Mouse (Mus musculus): Measurements from ENCODE around the gene Gnai2. TPM values are rescaled to one million over a fixed set of nuclear protein-coding genes. Genes with fewer than 3 reads are reported as not detected.
A peak's percentile ranks its signal among the peaks of the same experiment; 100 is the strongest.

Gene Gnai2
- total and polyA plus RNA-seq, 3 experiments, result 232 to 657 (median 375) TPM

- H3K4me1 ChIP-seq (ENCODE audit: insufficient read depth, low read depth, low read length), result peaks cover 67% of the 10 kb centered on the region
- ATAC-seq (ENCODE audit: extremely low read depth, insufficient number of reproducible peaks, low FRiP score, poor library complexity, severe bottlenecking), result no peak
Measured at GRCm38 (mm10) chr9:107606591-107606990, 28.6 kb downstream of the Gnai2 start.

GRCm38 (mm10) chr9:107605041-107605661, 30.0 kb downstream of the Gnai2 start:
- peaks cover 76% of the 10 kb centered on the region for H3K27me3 ChIP-seq (ENCODE audit: insufficient read depth, low read length)
- no peaks in the 10 kb centered on the region for H3K9me3 ChIP-seq (replicated peaks)
- no peaks in the 10 kb centered on the region for H3K36me3 ChIP-seq (replicated peaks)
- ATAC-seq (ENCODE audit: extremely low read depth, insufficient number of reproducible peaks, low FRiP score, poor library complexity, severe bottlenecking), result no peak
- no peak for DNase-seq (ENCODE audit: low spot score)
- H3K4me3 ChIP-seq (ENCODE audit: low read depth, low read length), result no peak overlapping the region
- H3K4me1 ChIP-seq (ENCODE audit: insufficient read depth, low read depth, low read length), result peaks cover 71% of the 10 kb centered on the region
- no peak for TF ChIP-seq GATA1 (IDR thresholded peaks at IDR 0.05; ENCODE audit: borderline replicate concordance, low read length)
- TF ChIP-seq GATA2 (IDR thresholded peaks at IDR 0.05; ENCODE audit: borderline replicate concordance, low read depth, low read length), result no peak
- no peak for TF ChIP-seq POLR2AphosphoS5 (IDR thresholded peaks at IDR 0.05; ENCODE audit: insufficient replicate concordance, low read depth, low read length)
- no peak for TF ChIP-seq CTCF (IDR thresholded peaks at IDR 0.05; ENCODE audit: low read depth, low read length)
- TF ChIP-seq TAL1 (conservative IDR thresholded peaks at IDR 0.05; ENCODE audit: low read depth, low read length), result no peak

More at GRCm38 (mm10) chr9:107606591-107606990, 28.6 kb downstream of the Gnai2 start:
- Histone ChIP-seq H3K36me3 (replicated peaks) (no peaks in the 10 kb centered on the region), H3K27me3 (ENCODE audit: insufficient read depth, low read length) (peaks cover 63% of the 10 kb centered on the region), H3K9me3 (replicated peaks) (no peaks in the 10 kb centered on the region), H3K4me3 (ENCODE audit: low read depth, low read length) (no peak overlapping the region; the same call in 1 of the 2 replicates)
- TF ChIP-seq TAL1 (conservative IDR thresholded peaks at IDR 0.05; ENCODE audit: low read depth, low read length) (no peak), GATA1 (IDR thresholded peaks at IDR 0.05; ENCODE audit: borderline replicate concordance, low read length) (no peak), GATA2 (IDR thresholded peaks at IDR 0.05; ENCODE audit: borderline replicate concordance, low read depth, low read length) (no peak), POLR2AphosphoS5 (IDR thresholded peaks at IDR 0.05; ENCODE audit: insufficient replicate concordance, low read depth, low read length) (no peak), CTCF (IDR thresholded peaks at IDR 0.05; ENCODE audit: low read depth, low read length) (no peak)
- DNase-seq (ENCODE audit: low spot score), result no peak

GRCm38 (mm10) chr9:107603251-107603650, 31.9 kb downstream of the Gnai2 start:
- Histone ChIP-seq H3K36me3 (replicated peaks) (no peaks in the 10 kb centered on the region), H3K9me3 (replicated peaks) (no peaks in the 10 kb centered on the region), H3K27me3 (ENCODE audit: insufficient read depth, low read length) (peaks cover 83% of the 10 kb centered on the region), H3K4me3 (ENCODE audit: low read depth, low read length) (no peak overlapping the region), H3K4me1 (ENCODE audit: insufficient read depth, low read depth, low read length) (peaks cover 64% of the 10 kb centered on the region)
- DNase-seq (ENCODE audit: low spot score) (no peak), ATAC-seq (ENCODE audit: extremely low read depth, insufficient number of reproducible peaks, low FRiP score, poor library complexity, severe bottlenecking) (no peak)
- TF ChIP-seq TAL1 (conservative IDR thresholded peaks at IDR 0.05; ENCODE audit: low read depth, low read length) (no peak), GATA1 (IDR thresholded peaks at IDR 0.05; ENCODE audit: borderline replicate concordance, low read length) (no peak), POLR2AphosphoS5 (IDR thresholded peaks at IDR 0.05; ENCODE audit: insufficient replicate concordance, low read depth, low read length) (no peak), CTCF (IDR thresholded peaks at IDR 0.05; ENCODE audit: low read depth, low read length) (no peak), GATA2 (IDR thresholded peaks at IDR 0.05; ENCODE audit: borderline replicate concordance, low read depth, low read length) (no peak)

- peaks cover 56% of the 10 kb centered on the region for H3K4me1 ChIP-seq (ENCODE audit: insufficient read depth, low read depth, low read length)
- TF ChIP-seq CTCF (IDR thresholded peaks at IDR 0.05; ENCODE audit: low read depth, low read length), result peak; percentile 95
- no peak for TF ChIP-seq TAL1 (conservative IDR thresholded peaks at IDR 0.05; ENCODE audit: low read depth, low read length)
- DNase-seq (ENCODE audit: low spot score) (peak; percentile 46), ATAC-seq (ENCODE audit: extremely low read depth, insufficient number of reproducible peaks, low FRiP score, poor library complexity, severe bottlenecking) (peak; percentile 54)
- H3K4me3 ChIP-seq (ENCODE audit: low read depth, low read length), result no peak overlapping the region; the same call in 1 of the 2 replicates
- no peaks in the 10 kb centered on the region for H3K36me3 ChIP-seq (replicated peaks)
- H3K27me3 ChIP-seq (ENCODE audit: insufficient read depth, low read length), result peaks cover 84% of the 10 kb centered on the region
- H3K9me3 ChIP-seq (replicated peaks), result no peaks in the 10 kb centered on the region
Measured at GRCm38 (mm10) chr9:107602068-107602648, 33.0 kb downstream of the Gnai2 start.

GRCm38 (mm10) chr9:107601275-107601674, 33.9 kb downstream of the Gnai2 start:
- no peak for TF ChIP-seq POLR2AphosphoS5 (IDR thresholded peaks at IDR 0.05; ENCODE audit: insufficient replicate concordance, low read depth, low read length)
- no peak for TF ChIP-seq GATA1 (IDR thresholded peaks at IDR 0.05; ENCODE audit: borderline replicate concordance, low read length)
- TF ChIP-seq TAL1 (conservative IDR thresholded peaks at IDR 0.05; ENCODE audit: low read depth, low read length), result no peak
- TF ChIP-seq CTCF (IDR thresholded peaks at IDR 0.05; ENCODE audit: low read depth, low read length), result no peak
- TF ChIP-seq GATA2 (IDR thresholded peaks at IDR 0.05; ENCODE audit: borderline replicate concordance, low read depth, low read length), result no peak

GRCm38 (mm10) chr9:107600745-107601144, 34.4 kb downstream of the Gnai2 start:
- ATAC-seq (ENCODE audit: extremely low read depth, insufficient number of reproducible peaks, low FRiP score, poor library complexity, severe bottlenecking) (no peak), DNase-seq (ENCODE audit: low spot score) (no peak)
- TF ChIP-seq POLR2AphosphoS5 (IDR thresholded peaks at IDR 0.05; ENCODE audit: insufficient replicate concordance, low read depth, low read length) (no peak), GATA2 (IDR thresholded peaks at IDR 0.05; ENCODE audit: borderline replicate concordance, low read depth, low read length) (no peak), CTCF (IDR thresholded peaks at IDR 0.05; ENCODE audit: low read depth, low read length) (0 out of 2 replicates have a peak, but pooled peaks have one; percentile 2)
- Histone ChIP-seq H3K27me3 (ENCODE audit: insufficient read depth, low read length) (peaks cover 71% of the 10 kb centered on the region), H3K9me3 (replicated peaks) (no peaks in the 10 kb centered on the region), H3K36me3 (replicated peaks) (peaks cover 7% of the 10 kb centered on the region), H3K4me3 (ENCODE audit: low read depth, low read length) (no peak overlapping the region), H3K4me1 (ENCODE audit: insufficient read depth, low read depth, low read length) (peaks cover 48% of the 10 kb centered on the region)

More at GRCm38 (mm10) chr9:107601275-107601674, 33.9 kb downstream of the Gnai2 start:
- H3K4me1 ChIP-seq (ENCODE audit: insufficient read depth, low read depth, low read length), result peaks cover 52% of the 10 kb centered on the region
- H3K36me3 ChIP-seq (replicated peaks), result peaks cover 3% of the 10 kb centered on the region
- H3K27me3 ChIP-seq (ENCODE audit: insufficient read depth, low read length), result peaks cover 76% of the 10 kb centered on the region
- H3K9me3 ChIP-seq (replicated peaks), result no peaks in the 10 kb centered on the region
- no peak for DNase-seq (ENCODE audit: low spot score)
- no peak overlapping the region for H3K4me3 ChIP-seq (ENCODE audit: low read depth, low read length)
- no peak for ATAC-seq (ENCODE audit: extremely low read depth, insufficient number of reproducible peaks, low FRiP score, poor library complexity, severe bottlenecking)
